Mouse (Mus musculus): ENCODE results near the gene Pten.

GRCm38 (mm10) chr19:32804703-32805102, 47.4 kb downstream of the Pten start:
- TF ChIP-seq CTCF (conservative IDR thresholded peaks at IDR 0.05; ENCODE audit: low read length) (no peak), POU5F1 (IDR thresholded peaks at IDR 0.05; ENCODE audit: borderline replicate concordance, low read length) (no peak), NANOG (IDR thresholded peaks at IDR 0.05; ENCODE audit: borderline replicate concordance, low read length) (no peak)

Measured in E14TG2a.4 (cell line).